Comparison of ENCODE assay signal across 8 mouse cellular contexts in the genomic region with DNA sequence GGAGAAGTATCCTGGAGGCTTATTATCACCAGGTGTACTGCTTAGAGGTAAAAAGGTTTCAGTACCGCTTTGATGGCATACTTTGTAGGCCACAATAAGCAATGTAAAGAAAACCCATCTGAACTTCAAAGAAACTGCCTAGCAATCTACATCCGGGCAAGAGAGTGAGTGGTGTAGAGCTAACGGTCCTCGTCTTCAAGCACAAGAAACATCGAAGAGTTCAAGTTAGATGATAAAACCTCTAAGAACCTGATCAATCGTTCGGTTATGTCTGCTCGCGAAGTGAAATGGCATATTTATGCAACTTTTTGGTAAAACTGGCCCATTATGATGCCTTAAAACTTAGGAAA. TPM values are rescaled to one million over a fixed set of nuclear protein-coding genes. Genes with fewer than 3 reads are reported as not detected.
DNase-seq lines count a peak whose midpoint lies in the region; ATAC-seq lines count a peak whose summit lies in the region.

No protein-coding gene starts in this region.

- H3K4me1 ChIP-seq in lung, embryonic 15.5 days: peaks cover 10% of the 10 kb centered on the region; the same call in 1 of the 2 replicates
- peaks cover 20% of the 10 kb centered on the region for H3K4me1 ChIP-seq in hindbrain, embryonic 14.5 days (replicated peaks; ENCODE audit: control insufficient read depth, insufficient read depth, low read length)
- peaks cover 25% of the 10 kb centered on the region for H3K4me1 ChIP-seq in midbrain, embryonic 15.5 days

- peak overlapping the region; percentile 72 for H3K4me3 ChIP-seq in lung, embryonic 15.5 days
- H3K4me3 ChIP-seq in hindbrain, embryonic 14.5 days (replicated peaks; ENCODE audit: low read length): peak overlapping the region; percentile 81
- peak overlapping the region; percentile 76 for H3K4me3 ChIP-seq in midbrain, embryonic 15.5 days

- H3K36me3 ChIP-seq in lung, embryonic 15.5 days: no peaks in the 10 kb centered on the region
- no peaks in the 10 kb centered on the region for H3K36me3 ChIP-seq in hindbrain, embryonic 14.5 days (replicated peaks; ENCODE audit: control insufficient read depth, insufficient read depth)
- H3K36me3 ChIP-seq in midbrain, embryonic 15.5 days (replicated peaks): no peaks in the 10 kb centered on the region

- no peaks in the 10 kb centered on the region for H3K9me3 ChIP-seq in lung, embryonic 15.5 days
- H3K9me3 ChIP-seq in hindbrain, embryonic 14.5 days (ENCODE audit: control insufficient read depth, low read length): no peaks in the 10 kb centered on the region
- no peaks in the 10 kb centered on the region for H3K9me3 ChIP-seq in midbrain, embryonic 15.5 days

- no peak for ATAC-seq in lung, embryonic 15.5 days (ENCODE audit: borderline replicate concordance, extremely low read depth, low FRiP score, low TSS enrichment)
- ATAC-seq in hindbrain, embryonic 14.5 days (ENCODE audit: low FRiP score): no peak
- ATAC-seq in midbrain, embryonic 15.5 days (replicated peaks): no peak
- ATAC-seq in granulocyte monocyte progenitor cell, adult 5-6 weeks (replicated peaks; ENCODE audit: poor library complexity, severe bottlenecking): no peak

- no peaks in the 10 kb centered on the region for H3K27me3 ChIP-seq in lung, embryonic 15.5 days
- H3K27me3 ChIP-seq in hindbrain, embryonic 14.5 days (ENCODE audit: control insufficient read depth, insufficient read depth, low read length): no peaks in the 10 kb centered on the region
- H3K27me3 ChIP-seq in midbrain, embryonic 15.5 days (replicated peaks): no peaks in the 10 kb centered on the region

- 4% methylated on average over 9 of the region's 9 CpGs for WGBS in lung, embryonic 15.5 days
- 6% methylated on average over 9 of the region's 9 CpGs for WGBS in hindbrain, embryonic 14.5 days
- WGBS in midbrain, embryonic 15.5 days: 7% methylated on average over 9 of the region's 9 CpGs

- H3K4me2 ChIP-seq in lung, embryonic 15.5 days: peak overlapping the region; percentile 64
- peak overlapping the region; percentile 62 for H3K4me2 ChIP-seq in hindbrain, embryonic 14.5 days (replicated peaks)
- peak overlapping the region; percentile 72 for H3K4me2 ChIP-seq in midbrain, embryonic 15.5 days

- DNase-seq in lung, postnatal 25 days (ENCODE audit: low spot score): no peak
- peak; percentile 31 for DNase-seq in brain, adult 2 months (ENCODE audit: low read depth, low spot score)
- DNase-seq in hindbrain, embryonic 14.5 days (ENCODE audit: low spot score): peak; percentile 29
- DNase-seq in left cerebral cortex, adult 9 months (ENCODE audit: low spot score in 2 of 2): no peak
- DNase-seq in thymus, postnatal 4 days: no peak

- H3K27ac ChIP-seq in lung, embryonic 15.5 days: peak overlapping the region; percentile 99
- H3K27ac ChIP-seq in hindbrain, embryonic 14.5 days: peak overlapping the region; percentile 93
- H3K27ac ChIP-seq in midbrain, embryonic 15.5 days: peak overlapping the region; percentile 90

- peak overlapping the region; percentile 66 for H3K9ac ChIP-seq in lung, embryonic 15.5 days
- peak overlapping the region; percentile 88 for H3K9ac ChIP-seq in hindbrain, embryonic 14.5 days
- peak overlapping the region; percentile 57 for H3K9ac ChIP-seq in midbrain, embryonic 15.5 days

RNA-seq across cellular contexts. Expression of a gene that starts 1.6 kb away (rescaled TPM):
- polyA plus RNA-seq in lung, embryonic 15.5 days (2015; fragmentation: Nextera tagmentation; extraction: Ambion mirVana): 19.9 and 22.1 TPM in 2 replicates
- polyA plus RNA-seq in hindbrain, embryonic 14.5 days (2014; fragmentation: Nextera tagmentation; extraction: Ambion mirVana): 66.8 and 69.7 TPM in 2 replicates
- polyA plus RNA-seq in midbrain, embryonic 15.5 days (2015; fragmentation: Nextera tagmentation; extraction: Ambion mirVana): 55.4 and 58.2 TPM in 2 replicates
- 23.9 and 28.5 TPM in 2 replicates for total RNA-seq in granulocyte monocyte progenitor cell, adult 5-6 weeks (2014; fragmentation: Nextera tagmentation)
- total RNA-seq in granulocyte monocyte progenitor cell, adult 5-6 weeks (2017): 18.9 and 20.7 TPM in 2 replicates

RNA-seq across cellular contexts. Expression of a gene that starts 15.2 kb away (rescaled TPM):
- polyA plus RNA-seq in lung, embryonic 15.5 days (2015; fragmentation: Nextera tagmentation; extraction: Ambion mirVana): 67.9 and 73.0 TPM in 2 replicates
- polyA plus RNA-seq in hindbrain, embryonic 14.5 days (2014; fragmentation: Nextera tagmentation; extraction: Ambion mirVana): 95.4 and 122 TPM in 2 replicates
- 89.4 and 94.1 TPM in 2 replicates for polyA plus RNA-seq in midbrain, embryonic 15.5 days (2015; fragmentation: Nextera tagmentation; extraction: Ambion mirVana)
- total RNA-seq in granulocyte monocyte progenitor cell, adult 5-6 weeks (2014; fragmentation: Nextera tagmentation): 25.0 and 26.1 TPM in 2 replicates
- 19.6 and 31.5 TPM in 2 replicates for total RNA-seq in granulocyte monocyte progenitor cell, adult 5-6 weeks (2017)

Comparison
In these comparisons a context has a peak if more than half of its experiments do, and no peak if none do; other contexts are left out.
1. DNase-seq: peak in brain, adult 2 months (single experiment) and hindbrain, embryonic 14.5 days (single experiment); none in lung, postnatal 25 days (single experiment), left cerebral cortex, adult 9 months (0 of 2) and thymus, postnatal 4 days (single experiment).
2. Peak in every context shown above with its lines, with median percentiles within 50 percentile points of each other: H3K27ac ChIP-seq, H3K4me2 ChIP-seq, H3K4me3 ChIP-seq and H3K9ac ChIP-seq.